Mouse (Mus musculus) embryonic facial prominence, embryonic 14.5 days (tissue): ENCODE results near the gene Dctn2. TPM values are rescaled to one million over a fixed set of nuclear protein-coding genes. Genes with fewer than 3 reads are reported as not detected.
"Not testable (repeated sequence)": the region's sequence is repeated elsewhere in the genome, so short reads cannot be mapped to it uniquely, and the experiment has no call there.

ENCODE experiments used
- ATAC-seq: fragments of 200-750 bp; cut with Nextera tagmentation; 2 replicates; pipeline ENCODE4 v1.8.0; 2017; ENCODE audit warnings: low read depth, moderate number of reproducible peaks, moderate TSS enrichment
- DNase-seq: peaks from one replicate; pipeline ENCODE4 v3.0.0-alpha.2; 2015; ENCODE audit warnings: low spot score
- H3K27ac ChIP-seq: fragments of 300-500 bp; sonication (generic); replicated peaks from 2 replicates; pipeline ENCODE4 v1.5.1; 2014; ENCODE audit warnings: low read depth, mild to moderate bottlenecking, low read length, moderate library complexity
- H3K27me3 ChIP-seq: fragments of 300-500 bp; sonication (generic); replicated peaks from 2 replicates; pipeline ENCODE4 v1.6.1; 2014; ENCODE audit warnings: low read length; ENCODE audit not compliant: control insufficient read depth, insufficient read depth
- H3K36me3 ChIP-seq: fragments of 300-500 bp; sonication (generic); 2 replicates; pipeline ENCODE4 v1.6.1; 2014; ENCODE audit warnings: low read length, mixed read lengths; ENCODE audit not compliant: control insufficient read depth, insufficient read depth
- H3K4me1 ChIP-seq: fragments of 300-500 bp; sonication (generic); 2 replicates; pipeline ENCODE4 v1.6.1; 2014; ENCODE audit warnings: antibody characterized with exemption, low read length; ENCODE audit not compliant: control insufficient read depth, insufficient read depth
- H3K4me2 ChIP-seq: fragments of 300-500 bp; sonication (generic); 2 replicates; pipeline ENCODE4 v1.6.1; 2014; ENCODE audit warnings: low read depth, mild to moderate bottlenecking, low read length, moderate library complexity, mixed read lengths
- H3K4me3 ChIP-seq: fragments of 300-500 bp; sonication (generic); 2 replicates; pipeline ENCODE4 v1.5.1; 2014; ENCODE audit warnings: low read depth, mild to moderate bottlenecking, low read length
- H3K9ac ChIP-seq: fragments of 300-500 bp; sonication (generic); 2 replicates; pipeline ENCODE4 v1.6.1; 2014; ENCODE audit warnings: low read depth, mild to moderate bottlenecking, low read length, moderate library complexity, mixed read lengths
- H3K9me3 ChIP-seq: fragments of 300-500 bp; sonication (generic); 2 replicates; pipeline ENCODE4 v1.6.1; 2016; ENCODE audit warnings: low read length; ENCODE audit not compliant: control insufficient read depth
- WGBS: fragments of 180-500 bp; shearing (Covaris S2); extraction: QIAGEN DNeasy Blood & Tissue Kit; methylation state at CpG from one replicate; pipeline ENCODE4 v1.1.7; 2014; 5-methylcytosine and 5-hydroxymethylcytosine counted together
- polyA plus RNA-seq: library from polyadenylated mRNA; unstranded; fragments of >200 nt; fragmentation: Nextera tagmentation; extraction: Ambion mirVana; gene quantifications from 2 replicates; pipeline ENCODE4 v1.2.1, GENCODE M21; 2014

Gene Dctn2
- polyA plus RNA-seq, 1 experiment from 2014 or later = 166 TPM

DNA sequence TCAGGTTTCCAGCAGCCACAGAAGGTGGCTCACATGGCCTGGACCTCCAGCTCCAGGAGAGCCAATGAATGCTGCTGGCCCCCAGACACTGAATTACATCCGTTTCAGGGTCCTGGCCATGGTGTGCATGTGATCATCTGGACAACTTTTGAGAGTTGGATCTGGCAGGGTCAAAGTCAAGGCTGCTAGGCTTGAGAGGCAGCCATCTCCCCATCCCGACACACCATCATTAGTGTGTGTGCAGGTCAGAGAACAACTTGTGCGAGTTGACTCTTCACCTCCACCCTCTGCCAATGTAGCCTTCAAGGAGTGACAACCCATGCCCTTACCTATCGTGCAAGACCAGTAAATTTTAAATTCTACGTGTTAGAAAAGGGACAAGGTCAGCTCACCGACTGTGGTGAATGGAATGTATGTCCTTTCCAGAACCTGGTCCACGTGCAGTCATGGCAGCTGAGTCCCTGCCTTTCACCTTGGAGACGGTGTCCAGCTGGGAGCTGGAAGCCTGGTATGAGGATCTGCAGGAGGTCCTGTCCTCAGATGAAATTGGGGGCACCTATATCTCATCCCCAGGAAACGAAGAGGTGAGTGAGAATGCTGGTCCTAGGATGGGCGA, 28.8 kb downstream of the Dctn2 start:
- peaks cover 68% of the 10 kb centered on the region for H3K36me3 ChIP-seq
- 94% methylated on average over 10 of the region's 10 CpGs for WGBS
- peaks cover 13% of the 10 kb centered on the region for H3K4me1 ChIP-seq
- no peak overlapping the region for H3K9ac ChIP-seq
- no peak overlapping the region for H3K4me2 ChIP-seq
- ATAC-seq = no peak
- no peak overlapping the region for H3K27ac ChIP-seq
- H3K27me3 ChIP-seq = no peaks in the 10 kb centered on the region
- no peak for DNase-seq
- no peaks in the 10 kb centered on the region for H3K9me3 ChIP-seq
- no peak overlapping the region for H3K4me3 ChIP-seq

GRCm38 (mm10) chr10:127295986-127296794, 30.0 kb downstream of the Dctn2 start:
- ATAC-seq (no peak), DNase-seq (no peak)
- Histone ChIP-seq H3K4me3 (no peak overlapping the region), H3K27ac (no peak overlapping the region), H3K9me3 (no peaks in the 10 kb centered on the region), H3K9ac (no peak overlapping the region), H3K27me3 (no peaks in the 10 kb centered on the region), H3K4me2 (no peak overlapping the region), H3K36me3 (peaks cover 80% of the 10 kb centered on the region), H3K4me1 (peaks cover 13% of the 10 kb centered on the region)
- 89% methylated on average over 21 of the region's 24 CpGs for WGBS

DNA sequence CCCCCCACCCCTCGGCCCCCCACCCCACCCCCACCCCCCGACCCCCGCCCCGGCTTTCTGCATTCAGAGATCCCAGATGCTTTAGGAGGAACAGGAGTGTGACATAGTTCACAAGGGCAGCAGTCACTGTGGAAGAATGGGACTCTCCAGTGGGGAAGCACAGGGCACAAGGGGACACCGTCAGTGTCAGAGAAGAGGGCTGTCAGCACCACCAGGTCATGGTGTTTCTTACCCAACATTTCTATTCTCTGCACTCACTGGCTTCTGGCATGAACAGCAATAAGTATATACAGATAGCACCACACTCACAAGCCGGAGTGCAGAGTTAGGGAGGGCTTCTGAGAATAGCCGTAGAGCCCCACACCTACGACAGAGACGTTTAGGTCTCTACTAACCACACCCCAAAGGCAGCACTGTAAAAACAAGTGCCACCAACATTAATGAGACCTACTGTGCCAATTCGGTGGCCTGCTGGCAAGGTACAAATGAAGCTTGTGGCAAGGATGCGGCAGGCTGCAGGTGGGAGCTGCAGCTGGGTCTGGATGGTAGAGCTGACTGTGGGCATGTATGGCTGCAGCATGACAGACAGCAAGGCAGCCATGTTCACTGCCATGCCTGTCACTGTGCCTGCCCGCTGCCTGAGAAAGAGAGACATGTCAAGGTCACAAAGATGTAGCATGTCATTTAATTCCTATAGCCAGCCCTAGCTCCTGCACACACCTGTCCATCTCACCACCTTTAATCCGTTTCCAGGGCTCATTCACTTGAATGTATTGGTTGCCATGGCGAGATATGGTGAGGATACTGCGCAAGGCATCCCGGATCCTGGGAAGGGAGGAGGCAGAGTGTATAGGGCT, 31.1 kb downstream of the Dctn2 start:
- ATAC-seq = no peak
- 89% methylated on average over 16 of the region's 16 CpGs for WGBS
- H3K4me2 ChIP-seq = no peak overlapping the region

DNA sequence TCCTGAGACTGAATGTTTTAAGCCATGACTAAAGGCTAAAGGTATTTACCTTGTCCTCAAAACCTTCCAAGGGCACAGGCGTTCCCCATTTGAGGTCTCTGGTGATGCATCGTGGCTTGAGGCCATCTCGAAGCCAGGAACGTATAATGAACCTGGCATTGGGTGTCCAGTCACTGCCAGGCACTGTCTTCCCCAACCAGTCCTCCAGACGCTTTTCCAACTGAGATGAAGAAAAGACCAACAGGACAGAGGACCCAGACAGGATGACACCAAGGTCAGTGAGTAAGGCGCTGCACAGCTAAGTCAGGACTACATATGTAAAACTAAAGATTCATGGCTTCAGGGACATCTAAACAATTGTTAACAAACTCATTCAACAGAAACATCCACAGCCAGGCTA, 34.2 kb downstream of the Dctn2 start:
- Histone ChIP-seq H3K36me3 (peaks cover 99% of the 10 kb centered on the region), H3K4me1 (no peaks in the 10 kb centered on the region), H3K4me2 (no peak overlapping the region), H3K27ac (no peak overlapping the region), H3K9ac (no peak overlapping the region), H3K27me3 (no peaks in the 10 kb centered on the region), H3K9me3 (no peaks in the 10 kb centered on the region), H3K4me3 (no peak overlapping the region)
- ATAC-seq (no peak), DNase-seq (no peak)
- WGBS = 92% methylated on average over 6 of the region's 6 CpGs

More for the DNA sequence above, 31.1 kb downstream of the Dctn2 start:
- DNase-seq = no peak
- H3K4me3 ChIP-seq = no peak overlapping the region
- H3K4me1 ChIP-seq = peaks cover 4% of the 10 kb centered on the region
- H3K9me3 ChIP-seq = no peaks in the 10 kb centered on the region
- no peak overlapping the region for H3K27ac ChIP-seq
- no peak overlapping the region for H3K9ac ChIP-seq
- H3K36me3 ChIP-seq = peaks cover 90% of the 10 kb centered on the region
- H3K27me3 ChIP-seq = no peaks in the 10 kb centered on the region

- peaks cover 100% of the 10 kb centered on the region for H3K36me3 ChIP-seq
- no peaks in the 10 kb centered on the region for H3K4me1 ChIP-seq
- DNase-seq = no peak
- no peak overlapping the region for H3K9ac ChIP-seq
- WGBS = 91% methylated on average over 11 of the region's 11 CpGs
- no peak overlapping the region for H3K4me2 ChIP-seq
- H3K9me3 ChIP-seq = no peaks in the 10 kb centered on the region
- no peak overlapping the region for H3K4me3 ChIP-seq
- ATAC-seq = no peak
- H3K27me3 ChIP-seq = no peaks in the 10 kb centered on the region
- no peak overlapping the region for H3K27ac ChIP-seq
These were observed 37.0 kb downstream of the Dctn2 start for GRCm38 (mm10) chr10:127303136-127303535.

DNA sequence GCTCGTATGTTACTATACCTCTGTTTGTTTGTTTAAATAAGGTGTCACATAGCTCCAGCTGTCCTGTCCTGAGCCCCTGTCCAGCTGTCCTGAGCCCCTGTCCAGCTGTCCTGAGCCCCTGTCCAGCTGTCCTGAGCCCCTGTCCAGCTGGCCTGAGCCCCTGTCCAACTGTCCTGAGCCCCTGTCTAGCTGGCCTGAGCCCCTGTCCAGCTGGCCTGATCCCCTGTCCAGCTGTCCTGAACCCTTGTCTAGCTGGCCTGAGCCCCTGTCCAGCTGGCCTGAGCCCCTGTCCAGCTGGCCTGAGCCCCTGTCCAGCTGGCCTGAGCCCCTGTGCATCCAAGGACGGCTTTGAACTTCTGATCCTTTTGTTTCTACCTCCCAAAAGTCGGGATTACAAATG, 43.0 kb downstream of the Dctn2 start:
- not testable (repeated sequence) for H3K4me1 ChIP-seq, H3K27ac ChIP-seq, H3K9me3 ChIP-seq, H3K4me2 ChIP-seq, ATAC-seq, DNase-seq, H3K9ac ChIP-seq, H3K27me3 ChIP-seq, H3K4me3 ChIP-seq
- peaks cover 51% of the 10 kb centered on the region for H3K36me3 ChIP-seq
- WGBS = 94% methylated on average over 3 of the region's 3 CpGs

DNA sequence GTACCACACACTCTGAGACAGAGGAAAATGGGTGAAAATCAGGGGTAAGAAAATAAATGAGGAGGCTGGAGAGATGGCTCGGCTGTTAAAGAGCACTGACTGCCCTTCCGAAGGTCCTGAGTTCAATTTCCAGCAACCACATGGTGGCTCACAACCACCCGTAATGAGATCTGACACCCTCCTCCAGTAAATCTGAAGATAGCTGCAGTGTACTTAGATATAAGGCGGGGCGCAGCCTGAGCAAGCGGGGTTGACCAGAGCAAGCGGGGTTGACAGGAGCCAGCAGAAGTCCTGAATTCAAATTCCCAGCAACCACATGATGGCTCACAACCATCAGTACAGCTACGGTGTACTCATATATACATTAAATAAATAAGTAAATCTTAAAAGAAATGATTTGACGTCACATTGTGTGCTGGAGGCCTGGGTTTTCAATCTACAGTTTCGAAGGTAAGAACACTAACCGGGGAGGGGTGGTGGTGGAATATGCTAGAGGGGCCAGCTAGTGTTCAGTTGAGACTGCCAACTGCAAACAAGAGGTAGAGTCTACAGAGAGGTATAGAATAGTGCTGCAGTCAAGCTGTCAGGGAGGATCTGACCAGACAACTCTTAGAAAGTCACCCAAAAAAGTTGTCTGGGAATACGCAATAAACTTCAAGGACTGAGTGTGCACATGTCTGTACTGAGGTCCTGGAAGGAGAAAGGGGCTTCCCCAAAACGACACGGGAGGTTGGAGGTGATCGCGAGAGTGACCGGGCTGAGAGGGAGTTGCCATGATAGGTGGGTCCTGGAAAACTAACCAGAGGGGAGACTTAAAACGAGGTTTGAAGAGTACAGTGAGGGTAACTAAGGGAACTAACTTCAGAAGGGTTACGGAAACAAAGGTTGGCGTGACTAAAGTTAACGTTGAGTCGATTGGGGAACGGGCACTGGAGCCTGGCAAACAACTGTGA, 44.6 kb downstream of the Dctn2 start:
- Histone ChIP-seq H3K4me2 (peak overlapping the region; percentile 59), H3K4me3 (peak overlapping the region; percentile 87), H3K9me3 (no peaks in the 10 kb centered on the region), H3K4me1 (peaks cover 5% of the 10 kb centered on the region), H3K36me3 (peaks cover 35% of the 10 kb centered on the region), H3K27ac (peak overlapping the region; percentile 77), H3K27me3 (no peaks in the 10 kb centered on the region), H3K9ac (peak overlapping the region; percentile 90)
- ATAC-seq (peak; percentile 47), DNase-seq (peak; percentile 62)
- 34% methylated on average over 23 of the region's 23 CpGs for WGBS
